Mouse (Mus musculus) lung, postnatal 36 days (tissue): ENCODE results near the gene Golgb1.
"Not testable (repeated sequence)": the region's sequence is repeated elsewhere in the genome, so short reads cannot be mapped to it uniquely, and the experiment has no call there.

ENCODE experiments used
- DNase-seq: peaks from one replicate; pipeline ENCODE4 v3.0.0; 2022; ENCODE audit warnings: mixed read lengths

The Golgb1 gene

DNA sequence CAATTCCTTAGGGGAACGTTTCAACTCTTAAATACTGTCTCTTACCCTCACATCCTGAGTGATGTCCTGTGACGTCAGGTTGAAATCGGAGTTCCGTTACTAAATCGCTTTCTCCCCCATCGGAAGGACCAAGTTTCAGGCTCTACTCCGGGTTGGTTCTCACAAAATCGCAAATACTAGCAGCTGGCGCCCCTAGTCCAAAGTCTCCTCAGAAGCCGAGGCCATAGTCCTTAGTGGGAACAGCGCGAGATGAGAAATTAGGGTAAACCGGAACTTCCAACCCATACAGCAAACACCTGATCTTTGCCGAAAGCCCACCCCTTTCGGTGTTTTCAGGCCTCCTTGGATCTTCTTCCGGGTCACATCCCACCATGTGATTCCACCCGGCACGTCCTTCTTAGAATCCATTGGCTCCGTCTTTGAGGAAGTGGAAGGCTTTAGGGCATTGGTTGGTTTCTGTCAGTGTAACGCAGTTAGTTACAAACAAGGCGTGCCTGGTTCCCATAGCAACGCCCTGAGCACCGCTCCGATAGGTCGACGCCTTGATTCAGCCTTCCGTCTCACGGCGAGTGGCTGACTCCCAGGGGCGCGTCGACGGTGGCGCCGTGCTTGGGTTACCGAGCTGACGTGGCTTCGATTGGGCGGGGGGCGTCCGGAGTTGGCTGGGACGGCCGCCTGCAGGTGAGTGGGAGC is at the start of gene Golgb1, which contains the start of gene Eaf2:
Golgb1 (plus strand) TSS at position 558 of the 693 bp plus-strand sequence.
Eaf2 (minus strand) TSS at position 421 of the 693 bp plus-strand sequence.
- peak; percentile 100 for DNase-seq

GRCm38 (mm10) chr16:36827611-36828053 is 47.3 kb upstream of the Golgb1 start:
- DNase-seq, result no peak

DNA sequence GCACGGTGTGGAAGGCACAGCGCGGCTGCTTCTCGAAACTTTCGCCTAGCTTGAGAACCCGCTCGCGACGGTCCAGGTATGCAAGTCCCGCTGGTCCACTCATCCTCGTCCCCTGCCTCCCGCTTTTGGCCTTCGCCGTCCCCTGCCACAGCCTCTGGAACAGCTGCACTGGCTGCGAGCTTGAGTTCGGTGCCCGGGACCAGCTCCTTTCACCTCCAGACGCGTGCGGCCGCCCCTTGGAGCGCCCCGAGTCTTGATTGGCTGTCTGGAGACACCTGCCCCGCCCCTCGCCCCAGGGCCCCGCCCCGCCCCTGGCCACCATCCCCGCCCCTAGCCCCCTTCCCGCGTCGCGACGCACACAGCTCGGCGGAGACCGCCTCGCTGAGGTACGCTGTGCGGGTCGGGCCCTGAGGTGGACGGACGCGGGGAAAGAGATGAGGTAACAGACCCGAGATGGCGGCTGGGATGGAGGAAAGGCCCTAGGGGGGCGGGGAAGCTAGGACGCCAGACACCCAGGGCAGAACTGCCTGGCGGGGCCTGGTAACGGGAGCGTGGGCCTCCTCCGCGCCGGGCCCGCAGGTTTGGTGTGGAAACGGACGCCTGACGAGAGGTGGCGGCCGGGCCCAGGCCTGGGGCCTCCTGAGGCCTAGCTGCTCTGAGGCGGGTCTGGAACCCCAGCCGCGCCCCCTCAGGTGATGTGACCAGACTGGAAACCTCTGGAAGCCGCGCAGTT is 46.7 kb upstream of the Golgb1 start, which contains the start of gene Iqcb1:
Iqcb1 (plus strand) TSS at position 332 of the 733 bp plus-strand sequence.
- DNase-seq, result peak; percentile 88

GRCm38 (mm10) chr16:36828820-36829219 is 46.1 kb upstream of the Golgb1 start:
- no peak for DNase-seq

DNA sequence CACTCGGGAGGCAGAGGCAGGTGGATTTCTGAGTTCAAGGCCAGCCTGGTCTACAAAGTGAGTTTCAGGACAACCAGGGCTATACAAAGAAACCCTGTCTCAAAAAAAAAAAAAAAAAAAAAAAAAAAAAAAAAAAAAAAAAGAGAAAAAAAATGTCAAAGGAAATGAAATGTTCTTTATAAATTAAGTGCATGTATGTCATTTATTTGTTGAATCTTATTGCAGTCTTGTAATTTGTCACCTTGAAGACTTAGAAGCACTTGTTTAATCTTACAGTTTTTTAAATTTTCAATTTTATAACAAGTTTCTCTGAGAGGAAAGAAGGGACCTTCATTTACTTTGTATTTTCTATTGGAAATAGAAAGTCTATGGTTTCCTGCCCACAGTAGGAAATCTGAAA is 28.0 kb upstream of the Golgb1 start:
- not testable (repeated sequence) for DNase-seq

- DNase-seq, result no peak
Observed at GRCm38 (mm10) chr16:36851202-36851601, 23.7 kb upstream of the Golgb1 start.

DNA sequence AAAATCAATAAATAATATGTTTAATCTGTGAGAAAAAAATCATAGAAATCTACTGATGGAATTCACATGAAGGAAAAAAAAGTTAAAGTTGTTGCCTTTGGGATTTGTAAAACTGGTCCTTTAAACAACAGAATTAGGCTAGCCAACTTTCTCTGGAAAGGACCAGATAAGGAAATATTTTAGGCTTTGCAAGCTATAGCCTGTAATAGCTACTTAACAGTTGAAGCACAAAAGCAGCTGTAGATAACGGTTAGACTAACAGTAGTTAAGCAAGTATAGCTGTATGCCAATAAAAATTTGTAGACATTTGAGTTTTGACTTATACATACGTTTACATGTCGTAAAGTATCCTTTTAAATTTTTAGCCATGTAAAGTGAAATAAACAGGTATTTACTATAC is 11.4 kb upstream of the Golgb1 start:
- DNase-seq, result no peak

DNA sequence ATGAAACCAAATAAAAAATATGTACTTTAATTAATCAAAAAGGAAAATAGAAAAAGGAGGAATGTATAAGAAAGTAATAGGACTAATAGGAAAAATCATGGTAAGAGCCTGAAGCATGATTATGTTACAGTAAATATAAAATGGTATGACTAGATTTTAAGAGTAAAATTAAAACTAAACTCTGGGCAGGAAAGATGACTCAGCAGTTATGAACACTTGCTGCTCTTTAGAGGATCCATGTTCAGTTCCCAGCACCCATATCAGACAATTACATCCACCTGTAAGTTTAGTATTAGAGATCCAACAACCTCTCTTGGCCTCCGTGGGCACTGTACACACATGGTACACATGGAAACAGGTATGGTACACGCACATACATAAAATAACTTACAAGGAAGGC is 5.5 kb upstream of the Golgb1 start:
- DNase-seq, result no peak

GRCm38 (mm10) chr16:36875276-36875851 is 424 bp downstream of the Golgb1 start:
- DNase-seq, result peak; percentile 17

GRCm38 (mm10) chr16:36877316-36877715 is 2.4 kb downstream of the Golgb1 start:
- peak; percentile 25 for DNase-seq

DNA sequence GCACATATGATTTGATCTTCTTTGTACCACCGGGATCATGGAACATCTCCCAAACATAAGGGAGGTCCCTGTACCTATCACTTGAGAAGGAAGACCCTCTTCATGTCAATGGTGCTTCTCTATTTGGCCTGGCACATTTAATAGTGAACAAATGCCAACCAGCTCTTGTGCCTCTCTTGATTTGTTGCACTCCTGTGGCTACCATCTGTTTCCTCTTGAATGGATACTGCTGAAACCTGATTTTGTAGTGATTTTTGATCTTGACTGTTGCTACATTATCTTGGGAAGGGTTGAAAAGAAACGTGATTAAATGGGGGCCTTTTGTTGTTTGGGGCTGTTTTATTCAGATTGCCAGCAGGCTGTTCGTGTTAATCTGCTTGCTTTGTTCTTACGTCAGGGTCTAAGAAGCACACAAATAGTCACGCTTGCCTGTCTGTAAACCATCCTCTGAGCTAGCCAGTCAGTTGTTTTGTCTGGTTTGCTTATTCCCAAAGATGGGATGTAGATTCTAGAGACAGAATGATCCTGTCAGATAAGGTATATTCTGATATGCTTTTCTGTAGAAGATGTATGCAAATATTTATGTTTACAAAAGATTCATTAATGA is 7.9 kb downstream of the Golgb1 start:
- DNase-seq, result no peak

GRCm38 (mm10) chr16:36884881-36885280 is 9.9 kb downstream of the Golgb1 start:
- DNase-seq, result peak; percentile 37

GRCm38 (mm10) chr16:36885912-36886311 is 11.0 kb downstream of the Golgb1 start:
- no peak for DNase-seq

- DNase-seq, result no peak
Observed at GRCm38 (mm10) chr16:36887546-36887945, 12.6 kb downstream of the Golgb1 start.

- no peak for DNase-seq
Observed at GRCm38 (mm10) chr16:36890559-36890958, 15.6 kb downstream of the Golgb1 start.

DNA sequence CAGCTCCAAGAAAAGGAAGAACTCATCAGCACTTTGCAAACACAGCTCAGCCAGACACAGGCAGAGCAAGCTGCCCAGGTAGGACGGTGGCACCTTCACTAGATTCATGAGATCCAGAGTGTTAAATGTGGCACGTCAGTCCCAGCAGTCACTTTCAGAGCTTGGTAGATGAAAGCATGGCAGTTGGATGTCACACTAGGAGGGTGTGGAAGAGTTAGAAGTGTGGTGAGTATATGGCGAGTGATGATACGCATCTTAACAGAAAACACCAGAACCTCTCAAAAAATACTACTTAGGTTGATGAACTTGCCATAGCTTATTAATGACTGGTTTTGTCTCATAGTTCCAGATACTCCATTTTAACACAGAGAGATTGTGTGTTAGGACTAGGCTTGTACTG is 16.5 kb downstream of the Golgb1 start:
- DNase-seq, result no peak

- DNase-seq, result no peak
Observed at GRCm38 (mm10) chr16:36893317-36893716, 18.4 kb downstream of the Golgb1 start.

DNA sequence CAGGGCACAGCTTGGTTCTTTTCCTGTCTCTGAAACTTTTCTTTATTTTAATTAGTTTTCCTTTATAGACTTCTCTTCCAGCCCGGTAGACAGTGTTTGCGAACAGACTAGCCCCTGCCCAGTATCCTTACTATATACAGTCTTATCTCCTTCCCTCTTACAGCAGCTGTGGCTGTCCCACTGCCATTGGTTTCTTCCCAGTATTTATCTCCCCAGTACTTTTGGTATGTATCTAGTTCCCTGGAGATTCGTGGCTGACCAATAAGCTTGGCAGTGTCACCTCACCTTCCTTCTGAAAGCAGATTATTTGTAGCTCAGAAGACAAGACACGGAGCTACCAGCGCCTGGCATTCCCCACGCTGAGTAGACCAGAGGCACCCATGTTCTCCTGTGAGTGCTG is 21.8 kb downstream of the Golgb1 start:
- no peak for DNase-seq

DNA sequence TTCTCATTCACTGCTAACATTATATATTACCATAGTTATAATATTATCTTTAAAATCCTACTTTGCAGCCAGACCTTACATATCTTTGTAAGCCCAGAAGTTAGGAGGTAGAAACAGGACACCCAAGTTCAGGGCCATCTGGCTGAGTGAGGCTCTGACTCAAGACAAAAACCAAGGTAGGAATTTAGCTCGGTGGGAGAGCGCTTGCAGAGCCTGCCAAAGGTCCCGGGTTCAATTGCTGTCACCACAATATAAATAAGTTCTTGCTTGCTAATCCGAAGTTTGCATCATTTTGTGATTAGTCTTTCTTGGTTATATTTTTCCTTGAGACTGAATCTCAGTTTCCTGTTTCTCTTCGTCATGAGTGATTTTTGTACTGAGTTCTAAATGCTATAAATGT is 28.2 kb downstream of the Golgb1 start:
- DNase-seq, result no peak

- no peak for DNase-seq
Observed at GRCm38 (mm10) chr16:36911909-36912308, 37.0 kb downstream of the Golgb1 start.

DNA sequence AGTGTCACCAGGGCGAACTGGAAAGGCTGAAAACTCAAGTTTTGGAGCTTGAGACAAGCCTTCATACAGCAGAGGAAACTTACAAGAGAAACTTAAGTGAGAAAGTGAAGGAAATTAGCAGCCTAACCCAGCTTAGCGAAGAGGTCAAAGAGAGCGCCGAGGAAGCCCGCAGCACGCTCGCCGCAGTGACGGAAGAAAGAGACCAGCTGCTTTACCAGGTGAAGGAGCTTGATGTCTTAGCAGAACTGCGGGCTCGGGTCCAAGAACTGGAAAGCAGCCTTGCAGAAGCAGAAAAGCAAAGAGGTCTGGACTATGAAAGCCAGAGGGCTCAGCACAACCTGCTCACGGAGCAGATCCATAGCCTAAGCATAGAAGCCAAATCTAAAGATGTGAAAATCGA is 37.4 kb downstream of the Golgb1 start:
- peak; percentile 34 for DNase-seq

- no peak for DNase-seq
Observed at GRCm38 (mm10) chr16:36914195-36914594, 39.3 kb downstream of the Golgb1 start.

DNA sequence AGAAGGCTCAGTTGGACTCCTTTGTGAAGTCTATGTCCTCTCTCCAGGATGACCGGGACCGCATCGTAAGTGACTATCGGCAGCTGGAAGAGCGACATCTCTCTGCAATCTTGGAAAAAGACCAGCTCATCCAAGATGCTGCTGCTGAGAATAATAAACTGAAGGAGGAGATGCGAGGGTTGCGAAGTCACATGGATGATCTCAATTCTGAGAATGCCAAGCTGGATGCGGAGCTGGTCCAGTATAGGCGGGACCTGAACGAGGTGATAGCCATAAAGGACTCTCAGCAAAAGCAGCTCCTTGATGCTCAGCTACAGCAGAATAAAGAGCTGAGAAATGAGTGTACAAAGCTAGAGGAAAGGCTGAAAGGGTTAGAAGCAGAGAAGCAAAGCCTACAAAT is 43.6 kb downstream of the Golgb1 start:
- DNase-seq, result no peak
